In genomic region chr5:124528351-124528750, GRCm38 (mm10) we compare ENCODE assay signal across 9 mouse cellular contexts. TPM values are rescaled to one million over a fixed set of nuclear protein-coding genes. Genes with fewer than 3 reads are reported as not detected.
A peak's percentile ranks its signal among the peaks of the same experiment; 100 is the strongest.
DNase-seq lines count a peak whose midpoint lies in the region; ATAC-seq lines count a peak whose summit lies in the region.
"Had no signal": no experiment of that assay in that cellular context is flagged by ENCODE, and none has a peak within 500 bp of the region (broad histone marks: within the 10 kb centered on the region; RNA-seq: fewer than 3 reads in every experiment).

No protein-coding gene starts in this region.

- H3K9ac ChIP-seq in kidney, embryonic 14.5 days (ENCODE audit: low read depth, low read length) = peak overlapping the region; percentile 50
- H3K9ac ChIP-seq in embryonic facial prominence, embryonic 13.5 days = peak overlapping the region; percentile 84
- H3K9ac ChIP-seq in hindbrain, embryonic 15.5 days = 0 out of 2 replicates have a peak overlapping the region, but pooled peaks have one; percentile 23
- H3K9ac ChIP-seq in midbrain, embryonic 16.5 days (ENCODE audit: low read depth, low read length) = no peak overlapping the region; the same call in 1 of the 2 replicates

- ATAC-seq in kidney, embryonic 14.5 days (ENCODE audit: low FRiP score, low TSS enrichment) = no peak
- ATAC-seq in embryonic facial prominence, embryonic 13.5 days (ENCODE audit: insufficient number of reproducible peaks, insufficient read depth, low FRiP score, low TSS enrichment, low read depth) = no peak
- ATAC-seq in hindbrain, embryonic 15.5 days (ENCODE audit: low FRiP score, low read depth) = no peak
- no peak for ATAC-seq in midbrain, embryonic 16.5 days
- no peak for ATAC-seq in activated CD4-positive, CD25-positive, alpha-beta regulatory T cell, adult 4 months

- no peaks in the 10 kb centered on the region for H3K27me3 ChIP-seq in kidney, embryonic 14.5 days (ENCODE audit: control insufficient read depth, insufficient read depth, low read length)
- no peaks in the 10 kb centered on the region for H3K27me3 ChIP-seq in embryonic facial prominence, embryonic 13.5 days
- no peaks in the 10 kb centered on the region for H3K27me3 ChIP-seq in hindbrain, embryonic 15.5 days
- no peaks in the 10 kb centered on the region for H3K27me3 ChIP-seq in midbrain, embryonic 16.5 days (ENCODE audit: control insufficient read depth, insufficient read depth, low read depth, low read length)

- H3K4me3 ChIP-seq in kidney, embryonic 14.5 days (ENCODE audit: low read length) = peak overlapping the region; percentile 84; the same call in 1 of the 2 replicates
- H3K4me3 ChIP-seq in embryonic facial prominence, embryonic 13.5 days = peak overlapping the region; percentile 77
- 0 out of 2 replicates have a peak overlapping the region, but pooled peaks have one; percentile 70 for H3K4me3 ChIP-seq in hindbrain, embryonic 15.5 days
- H3K4me3 ChIP-seq in midbrain, embryonic 16.5 days (ENCODE audit: low read depth, low read length) = no peak overlapping the region
- H3K4me3 ChIP-seq: erythroblast, embryonic 14.5 days had no signal

- H3K27ac ChIP-seq in kidney, embryonic 14.5 days (ENCODE audit: low read depth, low read length) = peak overlapping the region; percentile 65; the same call in 1 of the 2 replicates
- H3K27ac ChIP-seq in embryonic facial prominence, embryonic 13.5 days = peak overlapping the region; percentile 66
- H3K27ac ChIP-seq in hindbrain, embryonic 15.5 days (replicated peaks) = 0 out of 2 replicates have a peak overlapping the region, but pooled peaks have one; percentile 9
- no peak overlapping the region for H3K27ac ChIP-seq in midbrain, embryonic 16.5 days (ENCODE audit: low read length)

- WGBS in kidney, embryonic 14.5 days = 62% methylated on average over 4 of the region's 4 CpGs
- 67% methylated on average over 4 of the region's 4 CpGs for WGBS in embryonic facial prominence, embryonic 13.5 days
- 68% methylated on average over 4 of the region's 4 CpGs for WGBS in hindbrain, embryonic 15.5 days
- 75% methylated on average over 4 of the region's 4 CpGs for WGBS in midbrain, embryonic 16.5 days

- H3K9me3 ChIP-seq in kidney, embryonic 14.5 days (ENCODE audit: control insufficient read depth, low read length) = no peaks in the 10 kb centered on the region
- H3K9me3 ChIP-seq in embryonic facial prominence, embryonic 13.5 days = no peaks in the 10 kb centered on the region
- H3K9me3 ChIP-seq in hindbrain, embryonic 15.5 days = no peaks in the 10 kb centered on the region
- no peaks in the 10 kb centered on the region for H3K9me3 ChIP-seq in midbrain, embryonic 16.5 days (replicated peaks; ENCODE audit: control insufficient read depth, low read length, poor library complexity, severe bottlenecking)

- peaks cover 37% of the 10 kb centered on the region for H3K4me1 ChIP-seq in kidney, embryonic 14.5 days (ENCODE audit: control insufficient read depth, insufficient read depth, low read length)
- H3K4me1 ChIP-seq in embryonic facial prominence, embryonic 13.5 days = peaks cover 40% of the 10 kb centered on the region
- H3K4me1 ChIP-seq in hindbrain, embryonic 15.5 days (replicated peaks) = peaks cover 37% of the 10 kb centered on the region
- peaks cover 20% of the 10 kb centered on the region for H3K4me1 ChIP-seq in midbrain, embryonic 16.5 days (ENCODE audit: control insufficient read depth, insufficient read depth, low read length)

- no peaks in the 10 kb centered on the region; the same call in 1 of the 2 replicates for H3K36me3 ChIP-seq in kidney, embryonic 14.5 days (ENCODE audit: control insufficient read depth, insufficient read depth, low read length)
- H3K36me3 ChIP-seq in embryonic facial prominence, embryonic 13.5 days = peaks cover 29% of the 10 kb centered on the region
- no peaks in the 10 kb centered on the region for H3K36me3 ChIP-seq in hindbrain, embryonic 15.5 days
- H3K36me3 ChIP-seq in midbrain, embryonic 16.5 days (ENCODE audit: control insufficient read depth, insufficient read depth, low read length) = no peaks in the 10 kb centered on the region; the same call in 1 of the 2 replicates

- no peak for DNase-seq in kidney, adult 11 months
- DNase-seq in MN1 (ENCODE audit: low spot score) = no peak
- no peak for DNase-seq in kidney, postnatal 14 days

- H3K4me2 ChIP-seq in kidney, embryonic 14.5 days (replicated peaks; ENCODE audit: low read depth, low read length) = peak overlapping the region; percentile 88
- H3K4me2 ChIP-seq in embryonic facial prominence, embryonic 13.5 days = peak overlapping the region; percentile 89
- H3K4me2 ChIP-seq in hindbrain, embryonic 15.5 days = peak overlapping the region; percentile 67
- H3K4me2 ChIP-seq in midbrain, embryonic 16.5 days (ENCODE audit: low read length) = peak overlapping the region; percentile 87

RNA-seq across cellular contexts. Expression of gene Rilpl1, which starts 2.8 kb away (rescaled TPM):
- 21.9 and 26.1 TPM in 2 replicates for polyA plus RNA-seq in kidney, embryonic 14.5 days (2014; fragmentation: Nextera tagmentation; extraction: Ambion mirVana)
- 23.3 and 24.5 TPM in 2 replicates for polyA plus RNA-seq in embryonic facial prominence, embryonic 13.5 days (2015; fragmentation: Nextera tagmentation; extraction: Ambion mirVana)
- 14.7 and 15.6 TPM in 2 replicates for polyA plus RNA-seq in hindbrain, embryonic 15.5 days (2015; fragmentation: Nextera tagmentation; extraction: Ambion mirVana)
- 10.6 and 11.7 TPM in 2 replicates for polyA plus RNA-seq in midbrain, embryonic 16.5 days (2015; fragmentation: Nextera tagmentation; extraction: Ambion mirVana)
- under 1 TPM; 0.69 to 0.86 TPM for polyA plus RNA-seq in activated CD4-positive, CD25-positive, alpha-beta regulatory T cell, adult 4 months (2017; shearing (Covaris generic))

RNA-seq across cellular contexts. Expression of gene Tmed2, which starts 12.1 kb away (rescaled TPM):
- 457 and 564 TPM in 2 replicates for polyA plus RNA-seq in kidney, embryonic 14.5 days (2014; fragmentation: Nextera tagmentation; extraction: Ambion mirVana)
- polyA plus RNA-seq in embryonic facial prominence, embryonic 13.5 days (2015; fragmentation: Nextera tagmentation; extraction: Ambion mirVana) = 508 and 520 TPM in 2 replicates
- 335 and 341 TPM in 2 replicates for polyA plus RNA-seq in hindbrain, embryonic 15.5 days (2015; fragmentation: Nextera tagmentation; extraction: Ambion mirVana)
- 340 and 348 TPM in 2 replicates for polyA plus RNA-seq in midbrain, embryonic 16.5 days (2015; fragmentation: Nextera tagmentation; extraction: Ambion mirVana)
- polyA plus RNA-seq in activated CD4-positive, CD25-positive, alpha-beta regulatory T cell, adult 4 months (2017; shearing (Covaris generic)) = 10 to 100 TPM; 67.0 to 80.4 TPM

RNA-seq across cellular contexts. Expression of gene Ddx55, which starts 24.3 kb away (rescaled TPM):
- 14.0 and 17.3 TPM in 2 replicates for polyA plus RNA-seq in kidney, embryonic 14.5 days (2014; fragmentation: Nextera tagmentation; extraction: Ambion mirVana)
- 19.3 and 19.6 TPM in 2 replicates for polyA plus RNA-seq in embryonic facial prominence, embryonic 13.5 days (2015; fragmentation: Nextera tagmentation; extraction: Ambion mirVana)
- 24.8 and 25.1 TPM in 2 replicates for polyA plus RNA-seq in hindbrain, embryonic 15.5 days (2015; fragmentation: Nextera tagmentation; extraction: Ambion mirVana)
- 25.7 and 27.8 TPM in 2 replicates for polyA plus RNA-seq in midbrain, embryonic 16.5 days (2015; fragmentation: Nextera tagmentation; extraction: Ambion mirVana)
- polyA plus RNA-seq in activated CD4-positive, CD25-positive, alpha-beta regulatory T cell, adult 4 months (2017; shearing (Covaris generic)) = 10 to 100 TPM; 16.3 to 16.6 TPM

RNA-seq across cellular contexts. Expression of gene Snrnp35, which starts 45.4 kb away (rescaled TPM):
- 12.8 and 23.8 TPM in 2 replicates for polyA plus RNA-seq in kidney, embryonic 14.5 days (2014; fragmentation: Nextera tagmentation; extraction: Ambion mirVana)
- 25.9 and 28.3 TPM in 2 replicates for polyA plus RNA-seq in embryonic facial prominence, embryonic 13.5 days (2015; fragmentation: Nextera tagmentation; extraction: Ambion mirVana)
- polyA plus RNA-seq in hindbrain, embryonic 15.5 days (2015; fragmentation: Nextera tagmentation; extraction: Ambion mirVana) = 20.3 and 22.1 TPM in 2 replicates
- polyA plus RNA-seq in midbrain, embryonic 16.5 days (2015; fragmentation: Nextera tagmentation; extraction: Ambion mirVana) = 19.9 and 21.7 TPM in 2 replicates
- 10 to 100 TPM in 1 of 2 experiments, 1 to 10 TPM in 1; 5.0 to 12.3 TPM for polyA plus RNA-seq in activated CD4-positive, CD25-positive, alpha-beta regulatory T cell, adult 4 months (2017; shearing (Covaris generic))

RNA-seq across cellular contexts. Expression of gene Rilpl2, which starts 50.2 kb away (rescaled TPM):
- 29.4 and 31.7 TPM in 2 replicates for polyA plus RNA-seq in kidney, embryonic 14.5 days (2014; fragmentation: Nextera tagmentation; extraction: Ambion mirVana)
- polyA plus RNA-seq in embryonic facial prominence, embryonic 13.5 days (2015; fragmentation: Nextera tagmentation; extraction: Ambion mirVana) = 39.8 and 40.1 TPM in 2 replicates
- 28.8 and 29.1 TPM in 2 replicates for polyA plus RNA-seq in hindbrain, embryonic 15.5 days (2015; fragmentation: Nextera tagmentation; extraction: Ambion mirVana)
- polyA plus RNA-seq in midbrain, embryonic 16.5 days (2015; fragmentation: Nextera tagmentation; extraction: Ambion mirVana) = 25.3 and 29.9 TPM in 2 replicates
- polyA plus RNA-seq in activated CD4-positive, CD25-positive, alpha-beta regulatory T cell, adult 4 months (2017; shearing (Covaris generic)) = 10 to 100 TPM; 69.3 to 73.3 TPM
